Mouse (Mus musculus): ENCODE measurements around the gene Slco1b2. TPM values are rescaled to one million over a fixed set of nuclear protein-coding genes. Genes with fewer than 3 reads are reported as not detected.

Slco1b2 gene
- 0.35 and 0.41 TPM in 2 replicates for polyA plus RNA-seq (2012; rRNA removed)

GRCm38 (mm10) chr6:141629291-141629690 lies at the start of gene Slco1b2:
Gene Slco1b2 (plus strand): TSS chr6:141629518.

Other genes starting within 250 kb of the Slco1b2 start
- 0.01 TPM in 1 of 2 replicates, not detected in the other for gene Slco1c1, start 105.2 kb upstream of the Slco1b2 start, polyA plus RNA-seq (2012; rRNA removed)
- not detected in 2 replicates for gene Gm5724, start 144.3 kb downstream of the Slco1b2 start, polyA plus RNA-seq (2012; rRNA removed)
- gene Slco1a4, start 226.7 kb downstream of the Slco1b2 start, polyA plus RNA-seq (2012; rRNA removed): not detected in 2 replicates

Data from liver, embryonic 14 days (tissue).